Mouse (Mus musculus): ENCODE measurements at regions not wholly inside any gene's neighbourhood (a gene's known extent, or its start where the extent isn't known, plus 50 kb on each side); places are given as distances from the start of the nearest gene placed in this dataset.
A peak's percentile ranks its signal among the peaks of the same experiment; 100 is the strongest.

DNA sequence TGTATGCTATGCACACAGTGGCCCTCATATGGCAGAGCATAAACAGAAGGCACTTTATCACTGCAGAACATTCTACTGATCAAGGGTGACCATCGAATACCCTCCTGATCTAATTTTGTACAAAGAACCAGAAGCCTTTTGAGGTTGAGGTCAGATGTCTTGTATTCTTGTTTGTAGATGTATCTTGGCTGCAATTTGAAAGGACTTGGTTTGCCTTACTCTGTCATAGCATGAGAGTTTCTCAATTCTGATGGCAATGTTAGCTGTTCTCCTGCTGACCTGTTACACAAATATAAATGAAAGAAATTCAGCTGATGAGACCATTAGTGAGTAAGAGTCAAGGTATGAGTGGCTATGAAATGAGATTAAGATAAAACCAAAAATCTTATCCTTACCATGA is 199.1 kb upstream of the Aldoart1 start:
- no peak for DNase-seq (ENCODE audit: low spot score in 2 of 2)

DNA sequence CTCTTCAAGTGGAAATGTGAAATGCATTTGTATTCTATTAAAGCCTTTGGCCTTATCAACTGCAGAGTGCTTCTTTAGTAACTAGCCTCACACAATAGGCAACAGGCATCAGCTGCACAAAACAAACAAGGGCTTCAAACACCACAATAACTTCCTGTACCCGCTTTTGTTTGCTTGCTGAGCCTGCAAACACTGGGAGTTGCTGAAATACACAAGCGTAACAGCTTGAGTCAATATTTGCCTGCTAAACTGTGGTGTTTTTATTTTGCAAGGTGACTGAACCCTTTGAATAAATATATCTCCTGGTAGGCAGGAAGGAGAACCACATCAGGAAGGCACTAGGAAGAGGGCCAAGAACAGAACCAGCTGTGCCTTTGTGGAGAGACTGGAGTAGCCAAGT is 195.4 kb upstream of the Aldoart1 start:
- no peak for DNase-seq (ENCODE audit: low spot score in 2 of 2)

DNA sequence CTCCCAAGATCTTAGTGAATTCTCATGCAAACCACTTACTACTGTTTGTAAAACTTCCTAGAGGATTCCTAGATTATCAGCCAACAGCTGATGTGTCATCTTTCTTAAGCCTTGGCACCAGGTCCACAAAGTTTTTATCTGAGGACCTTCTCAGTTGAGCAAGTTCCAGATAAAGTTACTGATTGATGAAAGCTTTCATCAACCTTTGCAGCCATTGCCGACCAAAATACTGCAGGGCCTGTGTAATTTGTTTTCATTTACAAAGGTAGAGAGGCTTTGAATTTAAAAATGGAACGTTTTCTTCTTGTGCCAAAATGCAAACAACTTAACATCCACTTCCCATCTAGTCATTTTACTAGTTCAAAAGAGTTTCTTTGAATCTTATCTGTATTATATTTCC is 191.9 kb upstream of the Aldoart1 start:
- no peak for DNase-seq (ENCODE audit: low spot score in 2 of 2)

DNA sequence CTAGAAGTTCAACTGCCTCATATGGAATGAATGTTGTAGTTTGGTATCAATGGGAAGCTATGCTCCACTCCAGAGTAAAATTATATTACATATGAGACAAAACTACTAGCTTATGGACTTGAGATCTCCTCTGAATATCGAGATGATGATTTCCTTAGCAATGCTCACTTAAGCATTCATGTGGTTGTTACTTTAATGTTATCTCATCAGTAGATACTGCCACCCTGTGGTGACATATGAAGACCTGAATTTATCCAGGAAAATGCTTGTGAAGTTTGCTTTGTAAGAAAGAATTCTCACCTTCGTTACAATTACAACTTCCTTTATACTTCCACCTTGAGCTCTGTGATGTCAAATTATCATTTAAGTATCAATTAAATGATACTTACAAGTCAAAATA is 190.2 kb upstream of the Aldoart1 start:
- DNase-seq (ENCODE audit: low spot score in 2 of 2), result peak in 1 of 2 experiments; percentile 5

DNA sequence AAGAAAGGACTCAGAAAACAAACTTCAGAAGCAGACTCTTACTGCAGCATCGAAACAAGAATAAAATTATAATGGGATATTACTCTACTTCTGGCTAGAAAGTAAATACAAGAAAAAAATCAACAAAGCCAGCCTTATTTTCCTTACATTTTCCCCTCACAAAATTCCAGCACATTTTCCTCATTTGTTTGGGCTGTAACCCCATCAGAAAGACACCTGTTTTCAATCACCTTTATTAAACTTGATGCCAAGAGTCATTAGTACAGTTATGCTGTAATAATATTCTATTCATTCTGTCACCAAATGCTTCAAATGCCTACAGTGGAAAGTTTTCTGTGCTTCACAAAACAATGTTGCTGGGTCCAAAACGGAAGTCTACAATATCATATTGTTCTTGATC is 189.1 kb upstream of the Aldoart1 start:
- DNase-seq (ENCODE audit: low spot score in 2 of 2), result no peak

DNA sequence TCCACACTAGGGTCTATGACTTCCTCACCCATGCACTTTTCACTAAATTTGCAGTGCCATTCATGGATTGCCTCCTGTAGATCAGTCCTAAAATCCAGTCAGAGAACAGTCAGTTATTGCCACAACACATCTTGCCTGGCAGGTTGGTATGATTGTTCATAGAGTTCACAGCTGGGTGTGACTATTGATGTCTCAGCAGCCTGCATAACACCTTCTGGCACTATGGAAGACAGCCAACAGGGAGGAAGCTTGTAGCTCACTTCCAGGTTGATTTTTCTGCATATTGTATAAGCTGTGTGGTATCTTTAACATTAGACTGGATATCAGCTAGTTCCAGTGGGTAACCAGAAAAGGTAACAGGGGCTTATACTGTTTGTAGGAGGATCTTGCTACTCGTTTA is 145.3 kb upstream of the Aldoart1 start:
- no peak for DNase-seq (ENCODE audit: low spot score in 2 of 2)

DNA sequence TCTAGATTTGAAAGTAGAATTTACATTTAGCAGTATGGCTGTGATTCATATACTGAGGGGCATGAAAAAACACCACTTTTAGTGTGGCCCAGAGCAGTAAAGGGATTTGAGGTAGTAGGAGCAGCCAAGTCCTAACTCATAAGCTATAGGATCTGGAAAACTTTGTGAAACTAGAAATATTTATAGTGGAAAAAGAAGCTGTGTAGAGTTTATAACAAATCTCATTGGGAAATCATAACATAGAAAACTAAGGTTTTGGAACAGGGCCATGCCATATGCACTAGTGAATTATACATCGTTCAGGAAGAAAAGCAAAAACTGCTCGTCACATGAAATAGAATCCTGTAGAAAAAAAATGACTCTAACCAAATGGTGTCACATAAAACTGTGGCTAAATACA is 143.7 kb upstream of the Aldoart1 start:
- no peak for DNase-seq (ENCODE audit: low spot score in 2 of 2)

DNA sequence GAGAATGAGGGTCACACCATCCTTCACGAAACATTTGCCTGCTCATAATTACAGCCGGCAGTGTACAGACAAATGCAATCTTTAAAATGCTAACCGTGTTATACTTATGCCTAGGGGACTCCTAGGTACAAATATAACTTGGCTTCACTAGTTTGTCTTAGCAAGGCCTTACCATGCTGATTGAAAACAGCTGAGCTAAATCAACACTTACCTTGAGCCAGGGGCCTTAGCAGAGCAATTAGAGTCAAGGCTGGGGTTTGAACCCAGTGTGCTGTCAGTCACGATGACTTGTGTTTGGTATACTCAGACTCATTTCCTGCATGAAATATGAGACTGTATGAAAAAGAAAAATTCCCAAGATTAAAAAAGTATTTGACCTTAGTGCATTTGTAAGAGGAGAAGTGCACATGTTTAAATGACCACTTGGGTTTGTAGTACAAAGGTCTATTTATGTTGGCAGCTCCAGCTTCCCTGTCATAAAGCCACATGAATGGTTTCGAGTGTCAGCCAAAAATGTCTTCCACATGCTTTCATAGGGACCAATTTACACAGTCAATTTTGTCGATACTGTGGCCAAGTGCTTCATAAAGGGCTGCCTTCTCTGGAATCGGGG is 94.0 kb upstream of the Aldoart1 start:
- DNase-seq (ENCODE audit: low spot score in 2 of 2), result no peak

DNA sequence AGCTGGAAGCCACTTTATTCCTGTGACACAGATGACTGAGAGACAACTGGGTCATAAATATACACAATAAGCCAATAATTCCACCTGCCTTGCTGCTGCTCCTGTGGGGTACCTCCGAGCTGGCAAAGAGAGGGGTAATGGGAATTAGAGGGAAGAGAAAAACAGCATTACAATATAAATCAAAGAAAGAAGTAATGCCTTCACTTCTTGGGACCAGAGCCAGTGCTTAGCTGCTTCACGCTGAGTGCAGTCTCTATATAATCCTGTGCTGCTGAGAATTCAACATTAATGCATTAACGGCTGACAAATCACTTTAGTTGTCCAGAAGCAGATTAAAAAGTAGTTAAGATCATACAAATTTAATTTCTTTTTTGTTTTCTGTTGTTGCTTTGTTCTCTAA is 71.0 kb upstream of the Aldoart1 start:
- no peak for DNase-seq (ENCODE audit: low spot score in 2 of 2)

DNA sequence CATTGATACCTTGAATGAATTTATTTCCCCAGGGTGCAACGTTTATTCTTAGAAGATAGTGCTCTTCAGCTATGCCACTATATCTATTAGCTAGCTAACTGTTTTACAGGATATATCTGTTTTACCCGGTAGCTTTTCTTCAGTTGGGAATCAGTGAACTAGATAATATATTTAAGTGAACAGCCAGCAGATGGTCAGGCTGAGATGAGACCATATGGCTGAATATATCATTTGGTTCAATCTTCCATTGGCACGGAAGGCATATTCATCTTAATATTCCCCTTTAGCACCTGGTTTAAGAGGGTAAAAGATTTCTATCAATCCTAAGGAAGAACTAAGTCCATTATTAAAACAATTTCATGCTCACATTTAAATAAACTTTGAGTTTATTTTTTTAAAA is 62.6 kb upstream of the Aldoart1 start:
- DNase-seq (ENCODE audit: low spot score in 2 of 2), result no peak
